Comparison of ENCODE assay signal across 12 mouse cellular contexts in genomic region chr5:50293794-50294193, GRCm38 (mm10).
A peak's percentile ranks its signal among the peaks of the same experiment; 100 is the strongest.
DNase-seq lines count a peak whose midpoint lies in the region; ATAC-seq and TF ChIP-seq lines count a peak whose summit lies in the region.
"Had no signal": no experiment of that assay in that cellular context is flagged by ENCODE, and none has a peak within 500 bp of the region (broad histone marks: within the 10 kb centered on the region; RNA-seq: fewer than 3 reads in every experiment).

No protein-coding gene starts in this region.

- in situ Hi-C loops in Patski (cut with MboI; ENCODE audit: low pct_unique_long_range_greater_than_20kb): loop anchor here (10.0 kb wide), 1 partner anchor 171 kb away; no protein-coding TSS in a partner anchor

- POLR2A ChIA-PET in Patski (lab: Charles Lee): no interaction called here

- no peaks in the 10 kb centered on the region for H3K36me3 ChIP-seq in forebrain, embryonic 14.5 days (ENCODE audit: control insufficient read depth, insufficient read depth, low read length)
- H3K36me3 ChIP-seq in forebrain, embryonic 13.5 days (ENCODE audit: poor library complexity, severe bottlenecking): no peaks in the 10 kb centered on the region
- H3K36me3 ChIP-seq in liver, postnatal 0 days (replicated peaks; ENCODE audit: insufficient read depth, low read length): no peaks in the 10 kb centered on the region
- H3K36me3 ChIP-seq in liver, embryonic 12.5 days: no peaks in the 10 kb centered on the region
- H3K36me3 ChIP-seq: stomach, embryonic 15.5 days had no signal

- 58% methylated on average over 3 of the region's 3 CpGs for WGBS in forebrain, embryonic 14.5 days
- WGBS in forebrain, embryonic 13.5 days: 65% methylated on average over 3 of the region's 3 CpGs
- 51% methylated on average over 3 of the region's 3 CpGs for WGBS in liver, postnatal 0 days (ENCODE audit: insufficient replicate concordance)
- WGBS in liver, embryonic 12.5 days (ENCODE audit: insufficient replicate concordance): 51% methylated on average over 3 of the region's 3 CpGs

- CTCF ChIA-PET in Patski (lab: Charles Lee): interaction anchor here (1.1 to 1.4 kb wide), 2 partner anchors 10 to 11 kb away, joined by 4 to 7 read pairs; no protein-coding TSS in a partner anchor

- no peak overlapping the region for H3K27ac ChIP-seq in forebrain, embryonic 14.5 days (ENCODE audit: low read depth, low read length)
- H3K27ac ChIP-seq in forebrain, embryonic 13.5 days: no peak overlapping the region
- no peak overlapping the region for H3K27ac ChIP-seq in liver, postnatal 0 days (ENCODE audit: low read depth)
- no peak overlapping the region for H3K27ac ChIP-seq in liver, embryonic 12.5 days
- H3K27ac ChIP-seq: stomach, embryonic 15.5 days had no signal

- H3K9ac ChIP-seq in forebrain, embryonic 14.5 days (ENCODE audit: low read length): no peak overlapping the region
- H3K9ac ChIP-seq in forebrain, embryonic 13.5 days: no peak overlapping the region
- H3K9ac ChIP-seq in liver, postnatal 0 days (replicated peaks): no peak overlapping the region
- H3K9ac ChIP-seq in liver, embryonic 12.5 days: no peak overlapping the region
- H3K9ac ChIP-seq: stomach, embryonic 15.5 days had no signal

- H3K4me2 ChIP-seq in forebrain, embryonic 14.5 days (ENCODE audit: low read length): no peak overlapping the region
- H3K4me2 ChIP-seq in forebrain, embryonic 13.5 days: no peak overlapping the region
- H3K4me2 ChIP-seq in liver, postnatal 0 days (ENCODE audit: low read depth, low read length): no peak overlapping the region
- H3K4me2 ChIP-seq in liver, embryonic 12.5 days: no peak overlapping the region
- H3K4me2 ChIP-seq: stomach, embryonic 15.5 days had no signal

- no peak overlapping the region for H3K4me3 ChIP-seq in forebrain, embryonic 14.5 days (ENCODE audit: low read depth, low read length)
- H3K4me3 ChIP-seq in forebrain, embryonic 13.5 days: no peak overlapping the region
- H3K4me3 ChIP-seq in liver, postnatal 0 days (ENCODE audit: low read depth, low read length): no peak overlapping the region
- no peak overlapping the region for H3K4me3 ChIP-seq in liver, embryonic 12.5 days
- H3K4me3 ChIP-seq: stomach, embryonic 15.5 days had no signal

- H3K27me3 ChIP-seq in forebrain, embryonic 14.5 days (replicated peaks; ENCODE audit: control insufficient read depth, insufficient read depth, low read length): no peaks in the 10 kb centered on the region
- no peaks in the 10 kb centered on the region for H3K27me3 ChIP-seq in forebrain, embryonic 13.5 days
- no peaks in the 10 kb centered on the region for H3K27me3 ChIP-seq in liver, postnatal 0 days (ENCODE audit: insufficient read depth, low read length)
- no peaks in the 10 kb centered on the region for H3K27me3 ChIP-seq in liver, embryonic 12.5 days (replicated peaks)
- peaks cover 3% of the 10 kb centered on the region for H3K27me3 ChIP-seq in Patski
- H3K27me3 ChIP-seq: stomach, embryonic 15.5 days had no signal

- no peak for ATAC-seq in forebrain, embryonic 14.5 days
- no peak for ATAC-seq in forebrain, embryonic 13.5 days
- ATAC-seq in liver, postnatal 0 days: no peak
- ATAC-seq in liver, embryonic 12.5 days: no peak
- no peak for ATAC-seq in Patski

- no peaks in the 10 kb centered on the region for H3K4me1 ChIP-seq in forebrain, embryonic 14.5 days (ENCODE audit: control insufficient read depth, insufficient read depth, low read length)
- H3K4me1 ChIP-seq in forebrain, embryonic 13.5 days: no peaks in the 10 kb centered on the region
- H3K4me1 ChIP-seq in liver, postnatal 0 days (ENCODE audit: insufficient read depth): no peaks in the 10 kb centered on the region
- H3K4me1 ChIP-seq in liver, embryonic 12.5 days: no peaks in the 10 kb centered on the region
- H3K4me1 ChIP-seq: stomach, embryonic 15.5 days had no signal

- DNase-seq in forebrain, embryonic 14.5 days (ENCODE audit: low spot score): peak; percentile 15
- no peak for DNase-seq in liver, postnatal 0 days
- DNase-seq in Patski (ENCODE audit: low read depth, low spot score): no peak
- peak; percentile 34 for DNase-seq in mesoderm, embryonic 11.5 days (ENCODE audit: low read depth, low spot score)
- no peak for DNase-seq in adrenal gland, postnatal 36 days
- no peak for DNase-seq in left cerebral cortex, adult 11 months (ENCODE audit: low spot score)
- DNase-seq: cerebellum, adult 18-20 months; kidney, postnatal 10 days; lung, postnatal 36 days had no signal

- TF ChIP-seq EP300 in liver, postnatal 0 days (IDR thresholded peaks at IDR 0.05; ENCODE audit: low read depth): no peak

- TF ChIP-seq CTCF in liver, postnatal 0 days (IDR thresholded peaks at IDR 0.05; ENCODE audit: low read depth): peak; percentile 18; the same call in 1 of the 2 replicates
- TF ChIP-seq CTCF in Patski (IDR thresholded peaks at IDR 0.05): peak; percentile 46

- H3K9me3 ChIP-seq in forebrain, embryonic 14.5 days (replicated peaks; ENCODE audit: control insufficient read depth, low read length): no peaks in the 10 kb centered on the region
- no peaks in the 10 kb centered on the region for H3K9me3 ChIP-seq in forebrain, embryonic 13.5 days (replicated peaks)
- no peaks in the 10 kb centered on the region for H3K9me3 ChIP-seq in liver, postnatal 0 days (ENCODE audit: low read length)
- no peaks in the 10 kb centered on the region for H3K9me3 ChIP-seq in liver, embryonic 12.5 days (replicated peaks)
- H3K9me3 ChIP-seq: stomach, embryonic 15.5 days had no signal

Comparison
In these comparisons a context has a peak if more than half of its experiments do, and no peak if none do; other contexts are left out.
1. DNase-seq: peak in forebrain, embryonic 14.5 days (single experiment) and mesoderm, embryonic 11.5 days (single experiment); none in liver, postnatal 0 days (single experiment), Patski (single experiment), adrenal gland, postnatal 36 days (0 of 2) and left cerebral cortex, adult 11 months (single experiment).